Mouse (Mus musculus) kidney, adult 2 months (tissue): ENCODE data around the gene 2510009E07Rik.

ENCODE experiments used
- CTCF ChIP-seq: fragments of 200-500 bp; conservative IDR thresholded peaks from 2 replicates; pipeline ENCODE4 v1.5.1; 2011; ENCODE audit warnings: low read depth, mild to moderate bottlenecking, control low read depth, low read length, moderate library complexity, mixed read lengths; ENCODE audit not compliant: insufficient read depth, insufficient read length
- POLR2A ChIP-seq: fragments of 200-500 bp; IDR thresholded peaks from one replicate; pipeline ENCODE4 v1.6.1; 2011; ENCODE audit warnings: low read depth, low read length, control low read depth

GRCm38 (mm10) chr16:21653151-21653550 lies 41.3 kb downstream of the 2510009E07Rik start:
- no peak for TF ChIP-seq CTCF
- TF ChIP-seq POLR2A, result no peak
